Mouse (Mus musculus): ENCODE data around the gene Ercc4.

The Ercc4 gene

GRCm38 (mm10) chr16:13199204-13199603 is 89.7 kb downstream of the Ercc4 start:
- DNase-seq, result peak; percentile 14 to 24

All from kidney, postnatal 4 days (tissue).